Mouse (Mus musculus) retina, postnatal 1 day (tissue): ENCODE measurements at regions not wholly inside any gene's neighbourhood (a gene's known extent, or its start where the extent isn't known, plus 50 kb on each side); places are given as distances from the start of the nearest gene placed in this dataset.

ENCODE experiments used
- DNase-seq: peaks from one replicate; pipeline ENCODE4 v3.0.0-alpha.2; 2012

GRCm38 (mm10) chr3:66515773-66516406 is 219.3 kb upstream of the Veph1 start:
- DNase-seq, result no peak

- no peak for DNase-seq
Observed at GRCm38 (mm10) chr3:66514587-66514986, 217.9 kb upstream of the Veph1 start.

GRCm38 (mm10) chr3:66512408-66512807 is 215.8 kb upstream of the Veph1 start:
- DNase-seq, result no peak

- no peak for DNase-seq
Observed at GRCm38 (mm10) chr3:66510455-66510854, 213.8 kb upstream of the Veph1 start.

GRCm38 (mm10) chr3:66506125-66506524 is 209.5 kb upstream of the Veph1 start:
- DNase-seq, result no peak

GRCm38 (mm10) chr3:66505476-66506076 is 208.9 kb upstream of the Veph1 start:
- DNase-seq, result peak; percentile 67

GRCm38 (mm10) chr3:66504717-66505116 is 208.1 kb upstream of the Veph1 start:
- DNase-seq, result peak; percentile 29

GRCm38 (mm10) chr3:66503615-66504014 is 207.0 kb upstream of the Veph1 start:
- no peak for DNase-seq

GRCm38 (mm10) chr3:66501865-66502264 is 205.2 kb upstream of the Veph1 start:
- no peak for DNase-seq

- no peak for DNase-seq
Observed at GRCm38 (mm10) chr3:66494442-66495113, 197.9 kb upstream of the Veph1 start.

GRCm38 (mm10) chr3:66490696-66491357 is 194.2 kb upstream of the Veph1 start:
- DNase-seq, result peak; percentile 27

GRCm38 (mm10) chr3:66488724-66489123 is 192.1 kb upstream of the Veph1 start:
- peak; percentile 88 for DNase-seq

- no peak for DNase-seq
Observed at GRCm38 (mm10) chr3:66486658-66487057, 190.0 kb upstream of the Veph1 start.

GRCm38 (mm10) chr3:66486184-66486583 is 189.5 kb upstream of the Veph1 start:
- no peak for DNase-seq

GRCm38 (mm10) chr3:66480718-66481117 is 184.1 kb upstream of the Veph1 start:
- peak; percentile 19 for DNase-seq

- DNase-seq, result no peak
Observed at GRCm38 (mm10) chr3:66479266-66479665, 182.6 kb upstream of the Veph1 start.

GRCm38 (mm10) chr3:66466321-66466720 is 169.7 kb upstream of the Veph1 start:
- no peak for DNase-seq

- DNase-seq, result no peak
Observed at GRCm38 (mm10) chr3:66465371-66465770, 168.7 kb upstream of the Veph1 start.

- DNase-seq, result no peak
Observed at GRCm38 (mm10) chr3:66462341-66462740, 165.7 kb upstream of the Veph1 start.

- DNase-seq, result no peak
Observed at GRCm38 (mm10) chr3:66446274-66447159, 149.9 kb upstream of the Veph1 start.

- DNase-seq, result no peak
Observed at GRCm38 (mm10) chr3:66433216-66433615, 136.6 kb upstream of the Veph1 start.

- DNase-seq, result no peak
Observed at GRCm38 (mm10) chr3:66430187-66430586, 133.6 kb upstream of the Veph1 start.
